Mouse (Mus musculus) kidney, adult 2 months (tissue): Measurements from ENCODE around the gene Eif2b2.

Source experiments
- CTCF ChIP-seq: fragments of 200-500 bp; conservative IDR thresholded peaks from 2 replicates; pipeline ENCODE4 v1.5.1; 2011; ENCODE audit warnings: low read depth, mild to moderate bottlenecking, control low read depth, low read length, moderate library complexity, mixed read lengths; ENCODE audit not compliant: insufficient read depth, insufficient read length
- POLR2A ChIP-seq: fragments of 200-500 bp; IDR thresholded peaks from one replicate; pipeline ENCODE4 v1.6.1; 2011; ENCODE audit warnings: low read depth, low read length, control low read depth

- no peak for TF ChIP-seq POLR2A
- no peak for TF ChIP-seq CTCF
Observed at GRCm38 (mm10) chr12:85175087-85175675, 44.1 kb upstream of the Eif2b2 start.
